Mouse (Mus musculus) lung, embryonic 14.5 days (tissue): ENCODE results near the gene Prpf19. TPM values are rescaled to one million over a fixed set of nuclear protein-coding genes. Genes with fewer than 3 reads are reported as not detected.

Source experiments
- ATAC-seq: fragments of 200-750 bp; cut with Nextera tagmentation; 2 replicates; pipeline ENCODE4 v1.8.0; 2017; ENCODE audit warnings: mild to moderate bottlenecking, moderate TSS enrichment, moderate library complexity; ENCODE audit not compliant: insufficient read depth
- DNase-seq: peaks from one replicate; pipeline ENCODE4 v3.0.0-alpha.2; 2015
- H3K27ac ChIP-seq: fragments of 300-500 bp; sonication (generic); 2 replicates; pipeline ENCODE4 v1.5.1; 2014; ENCODE audit warnings: low read depth, mild to moderate bottlenecking, moderate library complexity
- H3K27me3 ChIP-seq: fragments of 300-500 bp; sonication (generic); 2 replicates; pipeline ENCODE4 v1.6.1; 2014; ENCODE audit warnings: low read length, control low read depth; ENCODE audit not compliant: insufficient read depth
- H3K36me3 ChIP-seq: fragments of 300-500 bp; sonication (generic); 2 replicates; pipeline ENCODE4 v1.6.1; 2014; ENCODE audit warnings: control low read depth; ENCODE audit not compliant: insufficient read depth
- H3K4me1 ChIP-seq: fragments of 300-500 bp; sonication (generic); 2 replicates; pipeline ENCODE4 v1.6.1; 2014; ENCODE audit warnings: antibody characterized with exemption, control low read depth; ENCODE audit not compliant: insufficient read depth
- H3K4me2 ChIP-seq: fragments of 300-500 bp; sonication (generic); 2 replicates; pipeline ENCODE4 v1.6.1; 2014; ENCODE audit warnings: mild to moderate bottlenecking
- H3K4me3 ChIP-seq: fragments of 300-500 bp; sonication (generic); 2 replicates; pipeline ENCODE4 v1.5.1; 2014; ENCODE audit warnings: low read depth, low read length
- H3K9ac ChIP-seq: fragments of 300-500 bp; sonication (generic); 2 replicates; pipeline ENCODE4 v1.6.1; 2014
- H3K9me3 ChIP-seq: fragments of 300-500 bp; sonication (generic); 2 replicates; pipeline ENCODE4 v1.6.1; 2016; ENCODE audit warnings: low read depth, low read length, control low read depth
- CTCF ChIP-seq: IDR thresholded peaks from 2 replicates; pipeline ENCODE4 v1.5.1; 2016; ENCODE audit warnings: antibody characterized with exemption, low read depth
- WGBS: fragments of 180-500 bp; shearing (Covaris S2); extraction: QIAGEN DNeasy Blood & Tissue Kit; methylation state at CpG from one replicate; pipeline ENCODE4 v1.1.7; 2014; 5-methylcytosine and 5-hydroxymethylcytosine counted together
- polyA plus RNA-seq: library from polyadenylated mRNA; unstranded; fragments of >200 nt; fragmentation: Nextera tagmentation; extraction: Ambion mirVana; gene quantifications from 2 replicates; pipeline ENCODE4 v1.2.1, GENCODE M21; 2014

The Prpf19 gene
- polyA plus RNA-seq, 1 experiment from 2014 or later = 40.7 TPM

DNA sequence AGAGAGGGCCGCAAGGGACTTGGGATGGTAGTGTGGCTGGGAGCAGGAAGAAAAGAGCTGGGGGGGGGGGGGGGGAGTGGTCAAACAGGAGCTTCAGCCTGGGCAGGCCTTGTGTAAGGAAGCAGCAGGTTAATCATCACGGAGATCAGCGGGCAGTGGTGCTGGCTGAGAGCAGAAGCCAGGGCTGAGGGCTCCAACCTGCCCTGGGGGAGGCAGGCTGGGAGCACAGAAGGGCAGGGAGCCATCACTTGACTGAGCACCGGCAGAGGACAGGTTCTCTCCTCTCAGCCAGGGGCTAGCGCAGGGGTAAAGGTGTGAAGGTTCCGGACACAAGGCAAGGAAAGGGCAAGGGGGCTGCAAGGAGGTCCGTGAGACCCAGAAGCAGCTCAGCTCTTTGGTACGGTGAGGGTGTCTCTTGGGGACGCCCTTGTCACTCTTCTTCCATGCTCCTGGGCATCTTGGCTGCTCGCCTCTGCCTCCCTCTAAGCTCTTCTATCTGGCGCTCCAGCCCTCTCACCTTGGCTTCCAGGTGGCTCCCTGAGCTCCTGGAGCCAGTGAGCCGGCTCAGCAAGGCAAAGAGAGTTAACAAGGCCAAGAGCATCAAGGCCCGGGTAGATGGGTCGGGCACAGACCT is 23.6 kb upstream of the Prpf19 start:
- DNase-seq (no peak), ATAC-seq (no peak)
- Histone ChIP-seq H3K27me3 (no peaks in the 10 kb centered on the region), H3K4me3 (no peak overlapping the region), H3K9ac (no peak overlapping the region), H3K27ac (no peak overlapping the region), H3K36me3 (peaks cover 43% of the 10 kb centered on the region), H3K4me2 (no peak overlapping the region), H3K4me1 (0 out of 2 replicates have a peak, but pooled peaks cover 7% of the 10 kb centered on the region), H3K9me3 (no peaks in the 10 kb centered on the region)
- 71% methylated on average over 14 of the region's 14 CpGs for WGBS
- TF ChIP-seq CTCF = no peak

DNA sequence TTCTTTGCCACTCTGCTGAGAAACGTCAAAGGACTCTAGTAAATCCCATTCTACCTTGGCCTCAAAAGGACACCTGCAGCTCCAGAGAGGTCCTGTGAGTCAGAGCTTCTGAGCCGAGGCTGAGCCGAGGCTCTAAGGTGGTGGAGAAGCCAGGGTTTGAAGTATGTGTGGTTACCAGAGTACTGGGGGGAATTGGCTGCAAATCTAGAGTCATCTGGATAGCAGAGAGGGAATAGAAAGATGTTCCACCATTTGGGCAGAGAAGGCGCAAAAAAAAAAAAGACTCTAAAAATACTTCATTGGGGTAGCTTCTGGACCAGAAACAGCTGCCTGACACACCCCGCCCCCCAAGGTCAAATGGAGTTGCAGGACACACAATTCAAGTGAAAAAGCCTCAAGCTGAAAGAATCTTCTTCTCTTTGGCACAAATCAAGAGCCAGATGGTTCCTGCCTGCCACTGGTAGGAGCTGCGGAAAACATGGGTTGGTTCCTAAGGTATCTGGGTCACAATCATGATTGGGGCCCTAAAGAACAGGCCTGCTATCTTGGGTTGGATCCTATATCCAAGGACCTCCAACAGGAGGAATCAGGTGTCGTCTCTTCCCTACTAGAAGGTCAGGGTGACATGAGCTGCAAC is 16.7 kb upstream of the Prpf19 start:
- no peaks in the 10 kb centered on the region for H3K9me3 ChIP-seq
- H3K9ac ChIP-seq = no peak overlapping the region
- no peak overlapping the region for H3K27ac ChIP-seq
- H3K36me3 ChIP-seq = peaks cover 29% of the 10 kb centered on the region
- no peak for TF ChIP-seq CTCF
- no peaks in the 10 kb centered on the region for H3K27me3 ChIP-seq
- H3K4me3 ChIP-seq = no peak overlapping the region
- 88% methylated on average over 7 of the region's 7 CpGs for WGBS
- H3K4me2 ChIP-seq = no peak overlapping the region
- ATAC-seq = no peak
- H3K4me1 ChIP-seq = no peaks in the 10 kb centered on the region
- no peak for DNase-seq

DNA sequence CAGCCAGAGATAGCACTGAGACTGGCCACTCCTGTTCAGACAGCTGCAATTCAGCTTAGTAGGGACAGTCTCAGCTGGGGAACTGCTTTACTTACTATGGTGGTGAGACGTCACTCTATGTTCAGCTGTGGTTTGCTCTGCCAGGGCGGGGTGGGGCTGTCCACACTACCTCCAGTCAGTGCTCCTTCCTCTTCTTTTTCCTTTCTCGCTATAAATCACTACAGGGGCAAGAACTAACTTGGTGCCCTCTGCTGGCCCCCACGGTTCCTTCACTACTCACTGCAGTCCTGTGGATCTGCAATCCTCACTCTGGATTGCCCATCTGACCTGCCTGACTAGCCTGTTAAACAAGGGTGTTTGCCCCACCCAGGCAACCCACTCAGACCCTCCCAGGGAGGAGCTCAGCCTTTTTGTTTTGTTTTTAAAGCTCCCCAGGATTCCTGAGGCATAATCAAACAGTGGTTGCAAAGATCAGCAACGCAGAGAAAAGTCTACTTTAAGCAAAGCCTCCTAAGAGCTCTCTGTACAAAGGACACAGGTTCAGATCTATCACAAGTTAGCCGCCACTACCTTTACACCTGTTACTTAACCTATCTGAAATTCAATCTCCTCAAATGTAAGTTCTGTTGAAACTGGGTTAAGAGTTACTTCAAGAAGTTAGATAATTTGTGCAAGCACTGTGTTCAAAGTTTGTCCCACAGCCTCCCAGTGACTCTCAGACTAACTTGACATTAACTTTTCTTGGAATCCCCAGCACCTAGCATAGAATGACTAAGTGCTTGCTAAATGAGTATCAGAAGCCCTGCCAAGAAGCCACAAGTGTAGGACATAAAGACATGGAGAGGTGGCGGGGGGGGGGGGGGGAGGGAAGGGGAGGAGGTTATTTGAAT is 14.7 kb upstream of the Prpf19 start:
- H3K9ac ChIP-seq = peak overlapping the region; percentile 64
- 34% methylated on average over 7 of the region's 7 CpGs for WGBS

DNA sequence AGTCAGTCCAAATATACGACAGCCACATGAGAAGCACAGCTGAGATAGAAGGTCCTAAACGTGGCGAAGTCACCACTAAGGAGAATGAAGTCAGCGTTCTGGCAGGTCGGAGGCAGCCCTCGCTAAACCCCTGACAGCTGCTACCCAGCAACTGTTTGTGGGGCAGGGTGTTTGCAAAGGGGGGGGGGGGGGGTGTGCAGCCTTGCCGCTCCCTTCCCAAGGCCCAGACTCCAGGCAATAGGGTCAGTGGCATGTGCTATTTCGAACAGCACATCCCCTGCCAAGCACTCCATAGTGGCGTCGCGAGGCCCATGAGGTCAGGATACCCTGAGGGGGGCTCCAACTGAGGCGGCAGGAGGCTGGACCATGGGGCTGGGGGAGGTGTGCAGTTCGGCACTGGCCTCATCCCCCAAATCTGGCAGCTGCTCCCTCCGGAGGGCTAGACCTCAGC is 14.0 kb upstream of the Prpf19 start:
- Histone ChIP-seq H3K9me3 (peaks cover 8% of the 10 kb centered on the region; the same call in 1 of the 2 replicates), H3K27ac (peak overlapping the region; percentile 97), H3K36me3 (peaks cover 18% of the 10 kb centered on the region), H3K4me2 (peak overlapping the region; percentile 92), H3K27me3 (no peaks in the 10 kb centered on the region), H3K4me1 (no peaks in the 10 kb centered on the region), H3K4me3 (peak overlapping the region; percentile 65), H3K9ac (peak overlapping the region; percentile 64)
- DNase-seq (no peak), ATAC-seq (peak; percentile 70)
- no peak for TF ChIP-seq CTCF
- 0% methylated on average over 14 of the region's 14 CpGs for WGBS

More for the DNA sequence above, 14.7 kb upstream of the Prpf19 start:
- H3K27me3 ChIP-seq = no peaks in the 10 kb centered on the region
- H3K4me2 ChIP-seq = peak overlapping the region; percentile 92
- H3K4me1 ChIP-seq = no peaks in the 10 kb centered on the region
- peak overlapping the region; percentile 12 for H3K27ac ChIP-seq
- peak; percentile 18; the same call in 1 of the 2 replicates for ATAC-seq
- peaks cover 18% of the 10 kb centered on the region for H3K36me3 ChIP-seq
- peak overlapping the region; percentile 65 for H3K4me3 ChIP-seq
- DNase-seq = peak; percentile 54
- TF ChIP-seq CTCF = peak; percentile 46
- H3K9me3 ChIP-seq = peaks cover 8% of the 10 kb centered on the region; the same call in 1 of the 2 replicates

DNA sequence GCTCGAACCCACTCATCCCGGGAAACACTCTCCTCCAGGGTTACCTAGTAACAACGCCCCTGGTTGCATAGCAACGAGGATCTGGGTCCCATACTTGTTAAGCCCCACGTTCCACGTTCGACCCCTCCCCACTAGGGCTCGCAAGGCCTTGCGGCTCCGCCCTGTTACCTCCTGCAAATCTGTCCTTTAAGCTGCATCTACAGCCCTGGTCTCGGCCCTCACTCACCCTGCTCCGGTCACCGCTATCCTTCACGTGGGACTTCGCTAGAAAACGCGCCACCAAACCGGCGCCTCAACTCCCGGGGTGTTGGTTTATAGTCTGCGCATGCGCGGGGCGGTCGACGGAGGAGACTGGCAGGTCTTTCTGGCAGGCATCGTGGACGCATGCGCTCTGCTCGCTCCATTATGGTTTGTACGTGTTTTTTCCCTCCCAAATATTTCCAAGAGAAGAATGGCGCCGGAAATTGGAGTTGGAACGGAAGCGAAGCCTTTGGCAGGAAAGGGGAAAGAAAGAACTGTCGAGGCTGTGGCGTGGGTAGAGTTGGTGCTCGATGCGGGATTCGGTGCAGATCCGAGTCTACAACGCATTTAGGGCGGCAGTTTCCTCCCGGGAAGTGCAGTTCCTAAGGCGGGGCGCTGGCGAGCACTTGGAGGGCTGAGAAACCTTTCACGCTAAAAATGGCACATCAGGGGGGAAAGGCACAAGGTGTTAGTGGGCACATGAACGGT is 13.4 kb upstream of the Prpf19 start, which contains the start of gene Tmem109:
Gene Tmem109, minus strand, starts transcription at position 576 of the 729 bp plus-strand sequence.
- WGBS = under 1% methylated on average over 49 of the region's 49 CpGs
- Histone ChIP-seq H3K4me1 (no peaks in the 10 kb centered on the region), H3K4me3 (peak within 1 kb of the TSS; percentile 65), H3K27me3 (no peaks in the 10 kb centered on the region), H3K27ac (peak within 1 kb of the TSS; percentile 97), H3K9ac (peak within 1 kb of the TSS; percentile 64), H3K4me2 (peak within 1 kb of the TSS; percentile 92), H3K36me3 (peaks cover 18% of the 10 kb centered on the region), H3K9me3 (peaks cover 8% of the 10 kb centered on the region; the same call in 1 of the 2 replicates)
- ATAC-seq (peak; percentile 92), DNase-seq (peak; percentile 98)
- TF ChIP-seq CTCF = peak; percentile 42

DNA sequence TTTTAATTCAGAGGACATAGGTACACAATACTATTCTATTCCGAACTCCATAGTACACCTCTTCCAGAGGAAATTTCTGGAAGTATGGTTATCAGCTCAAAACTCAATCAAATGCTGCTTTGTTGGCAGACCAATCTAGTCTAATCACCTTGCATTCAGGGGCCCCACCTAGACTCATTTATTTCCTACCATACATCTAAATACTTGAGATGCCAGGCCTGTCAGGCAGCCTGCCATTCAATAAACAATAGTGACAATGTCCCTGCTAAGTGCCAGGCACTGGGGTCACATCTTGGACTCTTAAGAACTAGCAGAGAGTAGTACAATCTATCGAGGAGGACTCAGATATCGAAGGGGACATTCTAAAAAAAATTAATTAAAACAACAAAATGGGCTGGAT is 2.8 kb upstream of the Prpf19 start:
- WGBS = 82% methylated on average over 3 of the region's 3 CpGs

More for the DNA sequence above, 2.8 kb upstream of the Prpf19 start:
- Histone ChIP-seq H3K27ac (no peak overlapping the region), H3K4me3 (no peak overlapping the region), H3K36me3 (no peaks in the 10 kb centered on the region), H3K4me2 (no peak overlapping the region), H3K27me3 (no peaks in the 10 kb centered on the region), H3K4me1 (peaks cover 4% of the 10 kb centered on the region; the same call in 1 of the 2 replicates), H3K9me3 (no peaks in the 10 kb centered on the region), H3K9ac (no peak overlapping the region)
- TF ChIP-seq CTCF = no peak
- DNase-seq (no peak), ATAC-seq (no peak)
